ENCODE assay signal across 9 mouse cellular contexts in the genomic region with DNA sequence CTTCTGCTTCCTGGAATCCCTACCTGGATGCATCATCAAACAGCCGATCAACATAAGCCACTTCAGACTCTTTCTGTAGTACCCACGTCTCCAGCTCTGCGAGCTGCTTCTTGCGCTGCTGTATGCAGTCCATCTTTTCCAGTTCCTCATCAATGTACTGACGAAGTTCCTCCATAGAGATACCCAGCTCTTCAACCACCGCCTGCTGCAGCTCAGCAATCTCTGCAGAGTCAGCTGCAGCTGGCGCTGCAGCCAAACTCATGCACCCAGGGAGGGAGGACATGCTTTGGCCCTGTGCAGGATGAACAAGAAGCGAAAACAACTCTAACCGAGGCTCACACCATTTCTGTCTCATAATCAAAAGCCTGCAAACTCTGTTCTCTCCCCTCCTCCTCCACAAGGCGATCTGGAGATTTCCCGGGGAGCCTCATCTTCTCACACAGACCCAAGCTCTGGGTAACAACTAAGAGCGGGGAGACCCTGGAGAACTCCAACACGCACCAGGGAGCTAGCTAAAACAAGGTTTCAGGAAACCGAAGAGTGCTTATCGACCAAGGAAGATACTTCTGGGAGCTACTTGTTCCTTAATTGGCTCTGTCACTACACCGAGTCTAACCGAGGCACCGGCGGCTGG. TPM values are rescaled to one million over a fixed set of nuclear protein-coding genes. Genes with fewer than 3 reads are reported as not detected.
A peak's percentile ranks its signal among the peaks of the same experiment; 100 is the strongest.
DNase-seq lines count a peak whose midpoint lies in the region; ATAC-seq and TF ChIP-seq lines count a peak whose summit lies in the region.
"Not testable (repeated sequence)": the region's sequence is repeated elsewhere in the genome, so short reads cannot be mapped to it uniquely, and the experiment has no call there.
"Had no signal": no experiment of that assay in that cellular context is flagged by ENCODE, and none has a peak within 500 bp of the region (broad histone marks: within the 10 kb centered on the region; RNA-seq: fewer than 3 reads in every experiment).

No protein-coding gene starts in this region.

- TF ChIP-seq CTCF in MEL (IDR thresholded peaks at IDR 0.05 in 2 of 3, conservative IDR thresholded peaks at IDR 0.05 in 1 of 3; ENCODE audit: control insufficient read depth in 1 of 3, insufficient read depth in 1 of 3, low read depth in 2 of 3, low read length in 3 of 3, poor library complexity in 1 of 3, severe bottlenecking in 1 of 3); stomach, postnatal 0 days (IDR thresholded peaks at IDR 0.05; ENCODE audit: low read depth): not testable (repeated sequence)

- H3K9ac ChIP-seq in MEL (ENCODE audit: control insufficient read depth, low read depth, low read length, poor library complexity, severe bottlenecking), result peak overlapping the region; percentile 86
- not testable (repeated sequence) for H3K9ac ChIP-seq in heart, embryonic 11.5 days (ENCODE audit: low read depth, low read length); hindbrain, embryonic 16.5 days (ENCODE audit: low read depth, low read length); limb, embryonic 11.5 days (ENCODE audit: low read length); stomach, postnatal 0 days (ENCODE audit: low read length)
- H3K9ac ChIP-seq in lung, embryonic 16.5 days (ENCODE audit: low read length), result peak overlapping the region; percentile 67; the same call in 1 of the 2 replicates

- not testable (repeated sequence) for DNase-seq in MEL (ENCODE audit: low read depth, low spot score); limb, embryonic 11.5 days (ENCODE audit: low spot score); stomach, postnatal 0 days (ENCODE audit: low spot score)

- H3K4me2 ChIP-seq in heart, embryonic 11.5 days, result peak overlapping the region; percentile 55
- peak overlapping the region; percentile 44 for H3K4me2 ChIP-seq in hindbrain, embryonic 16.5 days (ENCODE audit: low read length)
- peak overlapping the region; percentile 41; the same call in 1 of the 2 replicates for H3K4me2 ChIP-seq in limb, embryonic 11.5 days (ENCODE audit: low read depth, severe bottlenecking)
- H3K4me2 ChIP-seq in lung, embryonic 16.5 days (ENCODE audit: low read depth, low read length), result peak overlapping the region; percentile 51
- peak overlapping the region; percentile 30 for H3K4me2 ChIP-seq in myocyte (ENCODE audit: low read depth)
- H3K4me2 ChIP-seq in stomach, postnatal 0 days (replicated peaks; ENCODE audit: low read depth), result peak overlapping the region; percentile 31; the same call in 1 of the 2 replicates

- H3K4me3 ChIP-seq in MEL (ENCODE audit: control insufficient read depth in 1 of 2, insufficient read depth in 1 of 2, low read depth in 2 of 2, low read length in 2 of 2) (peak overlapping the region; percentile 71 to 92), myocyte (peak overlapping the region; percentile 33)
- H3K4me3 ChIP-seq in heart, embryonic 11.5 days (ENCODE audit: low read depth, low read length), result peak overlapping the region; percentile 54
- H3K4me3 ChIP-seq in hindbrain, embryonic 16.5 days (ENCODE audit: low read length), result peak overlapping the region; percentile 51
- H3K4me3 ChIP-seq in limb, embryonic 11.5 days (ENCODE audit: low read depth, low read length), result peak overlapping the region; percentile 51
- peak overlapping the region; percentile 59 for H3K4me3 ChIP-seq in lung, embryonic 16.5 days (ENCODE audit: low read length)
- peak overlapping the region; percentile 45; the same call in 1 of the 2 replicates for H3K4me3 ChIP-seq in stomach, postnatal 0 days (ENCODE audit: low read depth, low read length)

- H3K27me3 ChIP-seq in MEL (ENCODE audit: control insufficient read depth in 1 of 2, insufficient read depth in 2 of 2, low read length in 2 of 2); heart, embryonic 11.5 days (ENCODE audit: control insufficient read depth, insufficient read depth, low read length); hindbrain, embryonic 16.5 days (replicated peaks; ENCODE audit: control insufficient read depth, insufficient read depth, low read length); limb, embryonic 11.5 days (ENCODE audit: control insufficient read depth, insufficient read depth, low read length); lung, embryonic 16.5 days (ENCODE audit: control insufficient read depth, insufficient read depth, low read depth, low read length); myocyte (ENCODE audit: control insufficient read depth, insufficient read depth, insufficient read length); stomach, postnatal 0 days (ENCODE audit: control insufficient read depth, insufficient read depth, low read length): not testable (repeated sequence)

- H3K9me3 ChIP-seq in MEL (replicated peaks; ENCODE audit: insufficient read depth, low read length); heart, embryonic 11.5 days (replicated peaks; ENCODE audit: control insufficient read depth, low read length); hindbrain, embryonic 16.5 days (ENCODE audit: control insufficient read depth, low read length); limb, embryonic 11.5 days (ENCODE audit: control insufficient read depth, low read length); lung, embryonic 16.5 days (ENCODE audit: control insufficient read depth, low read length); stomach, postnatal 0 days (ENCODE audit: control insufficient read depth, low read length): not testable (repeated sequence)

- TF ChIP-seq RAD21 in MEL (IDR thresholded peaks at IDR 0.05; ENCODE audit: low read depth, low read length), result not testable (repeated sequence)

- H3K36me3 ChIP-seq in MEL (ENCODE audit: control insufficient read depth in 1 of 2, insufficient read depth in 2 of 2, low read length in 2 of 2) (peaks cover 15 to 34% of the 10 kb centered on the region in 2 experiments), myocyte (ENCODE audit: control insufficient read depth, insufficient read depth) (peaks cover 10% of the 10 kb centered on the region)
- H3K36me3 ChIP-seq in heart, embryonic 11.5 days (ENCODE audit: control insufficient read depth, insufficient read depth, low read length); hindbrain, embryonic 16.5 days (ENCODE audit: control insufficient read depth, insufficient read depth, low read length); limb, embryonic 11.5 days (ENCODE audit: control insufficient read depth, insufficient read depth, low read length); lung, embryonic 16.5 days (ENCODE audit: control insufficient read depth, insufficient read depth, low read length); stomach, postnatal 0 days (ENCODE audit: control insufficient read depth, insufficient read depth, low read length): not testable (repeated sequence)

- not testable (repeated sequence) for TF ChIP-seq EP300 in MEL (IDR thresholded peaks at IDR 0.05; ENCODE audit: low read depth in 1 of 2, low read length in 2 of 2); stomach, postnatal 0 days (optimal IDR thresholded peaks at IDR 0.05)

- peaks cover 4 to 16% of the 10 kb centered on the region in 2 experiments; a peak in 3 of 4 replicates for H3K4me1 ChIP-seq in MEL (ENCODE audit: control insufficient read depth in 1 of 2, insufficient read depth in 2 of 2, low read length in 2 of 2)
- not testable (repeated sequence) for H3K4me1 ChIP-seq in heart, embryonic 11.5 days (ENCODE audit: control insufficient read depth, insufficient read depth, low read length); hindbrain, embryonic 16.5 days (ENCODE audit: control insufficient read depth, insufficient read depth, low read depth, low read length); limb, embryonic 11.5 days (ENCODE audit: control insufficient read depth, insufficient read depth, low read length); lung, embryonic 16.5 days (replicated peaks; ENCODE audit: control insufficient read depth, insufficient read depth, low read length); stomach, postnatal 0 days (replicated peaks; ENCODE audit: control insufficient read depth, insufficient read depth)

- peaks cover 15% of the 10 kb centered on the region for H3K79me2 ChIP-seq in MEL (ENCODE audit: control insufficient read depth, insufficient read depth, low read length, poor library complexity)
- peaks cover 14% of the 10 kb centered on the region for H3K79me2 ChIP-seq in myocyte (ENCODE audit: control insufficient read depth, insufficient read depth)

- not testable (repeated sequence) for TF ChIP-seq POLR2A in MEL (IDR thresholded peaks at IDR 0.05; ENCODE audit: control insufficient read depth in 1 of 2, insufficient read depth in 1 of 2, low read depth in 1 of 2, low read length in 2 of 2, poor library complexity in 1 of 2); myocyte (IDR thresholded peaks at IDR 0.05; ENCODE audit: insufficient read length, low read depth)

- 23% methylated on average over 8 of the region's 19 CpGs for WGBS in heart, embryonic 11.5 days (ENCODE audit: insufficient replicate concordance)
- 35% methylated on average over 6 of the region's 19 CpGs for WGBS in hindbrain, embryonic 16.5 days
- WGBS in limb, embryonic 11.5 days, result 33% methylated on average over 9 of the region's 19 CpGs
- WGBS in lung, embryonic 16.5 days, result 13% methylated on average over 8 of the region's 19 CpGs
- 26% methylated on average over 8 of the region's 19 CpGs for WGBS in stomach, postnatal 0 days

- H3K27ac ChIP-seq in MEL (ENCODE audit: control insufficient read depth, low read depth, low read length); heart, embryonic 11.5 days (ENCODE audit: low read depth, low read length); hindbrain, embryonic 16.5 days (ENCODE audit: low read depth, low read length); limb, embryonic 11.5 days (replicated peaks; ENCODE audit: low read depth, low read length); lung, embryonic 16.5 days (ENCODE audit: low read length); stomach, postnatal 0 days (replicated peaks): not testable (repeated sequence)

- peak; percentile 27; the same call in 1 of the 2 replicates for ATAC-seq in erythroid progenitor cell, adult 5-6 weeks (replicated peaks; ENCODE audit: low FRiP score, poor library complexity, severe bottlenecking)
- not testable (repeated sequence) for ATAC-seq in heart, embryonic 11.5 days (replicated peaks; ENCODE audit: insufficient number of reproducible peaks, low FRiP score, low TSS enrichment); limb, embryonic 11.5 days (ENCODE audit: insufficient number of reproducible peaks, low FRiP score, low TSS enrichment, low read depth); lung, embryonic 16.5 days (ENCODE audit: low read depth); stomach, postnatal 0 days (ENCODE audit: low FRiP score, low TSS enrichment)
- ATAC-seq in hindbrain, embryonic 16.5 days, result 0 out of 2 replicates have a peak, but pooled peaks have one; percentile 13

- H3ac ChIP-seq in myocyte (ENCODE audit: control insufficient read depth, insufficient read length), result not testable (repeated sequence)

RNA-seq across cellular contexts. Expression of gene Setdb1, which starts 1.0 kb away (rescaled TPM):
- 91.0 and 101 TPM in 2 replicates for total RNA-seq in MEL (2012; rRNA removed)
- polyA plus RNA-seq in MEL (2012; ENCODE audit: insufficient read depth in 1 of 2, insufficient read length in 2 of 2, low read depth in 1 of 2, low replicate concordance in 2 of 2, missing spikeins in 1 of 2) (100 to 1,000 TPM in 1 of 2 experiments, not detected in 1; 116 TPM), myocyte (2012; fragmentation: generic; extraction: Trizol) (11.5 TPM)
- total RNA-seq in erythroid progenitor cell, adult 5-6 weeks (2015; ENCODE audit: low replicate concordance), result 7.1 and 7.2 TPM in 2 replicates
- total RNA-seq in erythroid progenitor cell, adult 5-6 weeks (2017; ENCODE audit: low replicate concordance), result 7.4 and 18.1 TPM in 2 replicates
- polyA plus RNA-seq in heart, embryonic 11.5 days (2014; fragmentation: Nextera tagmentation; extraction: Ambion mirVana), result 31.6 and 37.6 TPM in 2 replicates
- 36.0 and 44.3 TPM in 2 replicates for polyA plus RNA-seq in hindbrain, embryonic 16.5 days (2015; fragmentation: Nextera tagmentation; extraction: Ambion mirVana)
- polyA plus RNA-seq in limb, embryonic 11.5 days (2014; fragmentation: Nextera tagmentation; extraction: Ambion mirVana), result 62.3 and 67.8 TPM in 2 replicates
- 35.4 and 38.4 TPM in 2 replicates for polyA plus RNA-seq in lung, embryonic 16.5 days (2015; fragmentation: Nextera tagmentation; extraction: Ambion mirVana)
- 8.6 and 9.2 TPM in 2 replicates for polyA plus RNA-seq in stomach, postnatal 0 days (2015; fragmentation: Nextera tagmentation; extraction: Ambion mirVana)

RNA-seq across cellular contexts. Expression of gene Cers2, which starts 41.4 kb away (rescaled TPM):
- total RNA-seq in MEL (2012; rRNA removed), result 240 and 307 TPM in 2 replicates
- polyA plus RNA-seq in MEL (2012; ENCODE audit: insufficient read depth in 1 of 2, insufficient read length in 2 of 2, low read depth in 1 of 2, low replicate concordance in 2 of 2, missing spikeins in 1 of 2), result 100 to 1,000 TPM; 134 to 357 TPM
- total RNA-seq in erythroid progenitor cell, adult 5-6 weeks (2015; ENCODE audit: low replicate concordance), result 72.1 and 81.3 TPM in 2 replicates
- 35.4 and 49.5 TPM in 2 replicates for total RNA-seq in erythroid progenitor cell, adult 5-6 weeks (2017; ENCODE audit: low replicate concordance)
- 117 and 125 TPM in 2 replicates for polyA plus RNA-seq in heart, embryonic 11.5 days (2014; fragmentation: Nextera tagmentation; extraction: Ambion mirVana)
- polyA plus RNA-seq in hindbrain, embryonic 16.5 days (2015; fragmentation: Nextera tagmentation; extraction: Ambion mirVana), result 97.4 and 102 TPM in 2 replicates
- 132 and 138 TPM in 2 replicates for polyA plus RNA-seq in limb, embryonic 11.5 days (2014; fragmentation: Nextera tagmentation; extraction: Ambion mirVana)
- polyA plus RNA-seq in lung, embryonic 16.5 days (2015; fragmentation: Nextera tagmentation; extraction: Ambion mirVana), result 221 and 230 TPM in 2 replicates
- 116 TPM for polyA plus RNA-seq in myocyte (2012; fragmentation: generic; extraction: Trizol)
- 75.0 and 80.3 TPM in 2 replicates for polyA plus RNA-seq in stomach, postnatal 0 days (2015; fragmentation: Nextera tagmentation; extraction: Ambion mirVana)

RNA-seq across cellular contexts. Expression of gene 4930558C23Rik, which starts 46.6 kb away (rescaled TPM):
- total RNA-seq in MEL (2012; rRNA removed), result not detected in 2 replicates
- polyA plus RNA-seq in MEL (2012; ENCODE audit: insufficient read depth in 1 of 2, insufficient read length in 2 of 2, low read depth in 1 of 2, low replicate concordance in 2 of 2, missing spikeins in 1 of 2), result not detected
- not detected in 2 replicates for total RNA-seq in erythroid progenitor cell, adult 5-6 weeks (2015; ENCODE audit: low replicate concordance)
- not detected in 2 replicates for total RNA-seq in erythroid progenitor cell, adult 5-6 weeks (2017; ENCODE audit: low replicate concordance)
- not detected in 2 replicates for polyA plus RNA-seq in heart, embryonic 11.5 days (2014; fragmentation: Nextera tagmentation; extraction: Ambion mirVana)
- not detected in 2 replicates for polyA plus RNA-seq in hindbrain, embryonic 16.5 days (2015; fragmentation: Nextera tagmentation; extraction: Ambion mirVana)
- polyA plus RNA-seq in limb, embryonic 11.5 days (2014; fragmentation: Nextera tagmentation; extraction: Ambion mirVana), result 0.27 TPM in 1 of 2 replicates, not detected in the other
- not detected in 2 replicates for polyA plus RNA-seq in lung, embryonic 16.5 days (2015; fragmentation: Nextera tagmentation; extraction: Ambion mirVana)
- not detected for polyA plus RNA-seq in myocyte (2012; fragmentation: generic; extraction: Trizol)
- 0.13 and 0.15 TPM in 2 replicates for polyA plus RNA-seq in stomach, postnatal 0 days (2015; fragmentation: Nextera tagmentation; extraction: Ambion mirVana)
- total RNA-seq: gastrocnemius, postnatal 4 days had no signal

RNA-seq across cellular contexts. Expression of gene Anxa9, which starts 49.1 kb away (rescaled TPM):
- total RNA-seq in MEL (2012; rRNA removed), result 7.7 and 7.8 TPM in 2 replicates
- 10 to 100 TPM in 1 of 2 experiments, not detected in 1; 33.9 TPM for polyA plus RNA-seq in MEL (2012; ENCODE audit: insufficient read depth in 1 of 2, insufficient read length in 2 of 2, low read depth in 1 of 2, low replicate concordance in 2 of 2, missing spikeins in 1 of 2)
- total RNA-seq in erythroid progenitor cell, adult 5-6 weeks (2015; ENCODE audit: low replicate concordance), result 0.84 and 1.1 TPM in 2 replicates
- not detected in 2 replicates for total RNA-seq in erythroid progenitor cell, adult 5-6 weeks (2017; ENCODE audit: low replicate concordance)
- 0.84 and 1.5 TPM in 2 replicates for polyA plus RNA-seq in heart, embryonic 11.5 days (2014; fragmentation: Nextera tagmentation; extraction: Ambion mirVana)
- polyA plus RNA-seq in hindbrain, embryonic 16.5 days (2015; fragmentation: Nextera tagmentation; extraction: Ambion mirVana), result 0.35 TPM in 2 replicates
- polyA plus RNA-seq in limb, embryonic 11.5 days (2014; fragmentation: Nextera tagmentation; extraction: Ambion mirVana), result 1.6 and 1.8 TPM in 2 replicates
- 1.7 and 2.0 TPM in 2 replicates for polyA plus RNA-seq in lung, embryonic 16.5 days (2015; fragmentation: Nextera tagmentation; extraction: Ambion mirVana)
- 1.5 TPM for polyA plus RNA-seq in myocyte (2012; fragmentation: generic; extraction: Trizol)
- 57.2 and 63.1 TPM in 2 replicates for polyA plus RNA-seq in stomach, postnatal 0 days (2015; fragmentation: Nextera tagmentation; extraction: Ambion mirVana)
